In the genomic region with DNA sequence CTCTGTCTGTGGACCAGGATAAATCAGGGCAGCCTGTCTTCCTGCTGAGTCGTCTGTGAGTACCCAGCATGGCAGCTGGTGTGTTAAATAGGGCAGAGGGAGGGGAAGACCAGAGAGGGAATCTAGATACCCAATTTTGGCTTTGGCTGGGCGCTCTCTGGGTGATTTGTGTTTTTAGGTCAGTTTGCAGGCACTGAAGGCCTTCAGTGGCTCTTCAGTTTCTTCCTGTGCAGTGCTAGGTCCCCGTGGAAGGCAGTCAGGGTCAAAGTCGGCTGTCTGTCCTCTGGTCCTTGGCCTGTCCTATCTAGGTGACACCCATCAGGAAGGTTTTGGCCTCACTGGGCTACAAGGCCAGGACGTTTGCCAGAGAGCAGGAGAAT, we compare ENCODE assay signal across 18 mouse cellular contexts. TPM values are rescaled to one million over a fixed set of nuclear protein-coding genes. Genes with fewer than 3 reads are reported as not detected.
DNase-seq lines count a peak whose midpoint lies in the region; ATAC-seq and TF ChIP-seq lines count a peak whose summit lies in the region.
"Had no signal": no experiment of that assay in that cellular context is flagged by ENCODE, and none has a peak within 500 bp of the region (broad histone marks: within the 10 kb centered on the region; RNA-seq: fewer than 3 reads in every experiment).

No protein-coding gene starts in this region.

- TF ChIP-seq CTCF in liver, postnatal 0 days (IDR thresholded peaks at IDR 0.05; ENCODE audit: low read depth): no peak

- H3K4me1 ChIP-seq in liver, postnatal 0 days (ENCODE audit: insufficient read depth): peaks cover 41% of the 10 kb centered on the region
- H3K4me1 ChIP-seq in hindbrain, embryonic 10.5 days (replicated peaks): peaks cover 5% of the 10 kb centered on the region; the same call in 1 of the 2 replicates
- H3K4me1 ChIP-seq: embryonic facial prominence, embryonic 10.5 days; intestine, embryonic 15.5 days; neural tube, embryonic 12.5 days had no signal

- no peaks in the 10 kb centered on the region for H3K9me3 ChIP-seq in liver, postnatal 0 days (ENCODE audit: low read length)
- no peaks in the 10 kb centered on the region for H3K9me3 ChIP-seq in hindbrain, embryonic 10.5 days
- H3K9me3 ChIP-seq: embryonic facial prominence, embryonic 10.5 days; intestine, embryonic 15.5 days; neural tube, embryonic 12.5 days had no signal

- no peak for DNase-seq in frontal cortex, postnatal 14 days (ENCODE audit: low spot score in 2 of 2)
- peak; percentile 57 for DNase-seq in left cerebral cortex, postnatal 4 days
- no peak for DNase-seq in left cerebral cortex, postnatal 10 days (ENCODE audit: extremely low spot score in 1 of 2, low spot score in 2 of 2)
- DNase-seq in brain, adult 2 months (ENCODE audit: low read depth, low spot score): peak; percentile 98
- DNase-seq in liver, postnatal 0 days: no peak
- DNase-seq in hindbrain, embryonic 10.5 days (ENCODE audit: low spot score): no peak
- DNase-seq in ovary, postnatal 36 days (ENCODE audit: low spot score): no peak
- DNase-seq: gastrocnemius, postnatal 25 days had no signal

- no peak for TF ChIP-seq EP300 in liver, postnatal 0 days (IDR thresholded peaks at IDR 0.05; ENCODE audit: low read depth)

- no peak overlapping the region for H3K4me3 ChIP-seq in liver, postnatal 0 days (ENCODE audit: low read depth, low read length)
- H3K4me3 ChIP-seq in hindbrain, embryonic 10.5 days: no peak overlapping the region
- H3K4me3 ChIP-seq: embryonic facial prominence, embryonic 10.5 days; erythroblast, embryonic 14.5 days; heart, embryonic 13.5 days; intestine, embryonic 15.5 days; megakaryocyte, embryonic 14.5 days; neural tube, embryonic 12.5 days had no signal

- peak; percentile 90 for ATAC-seq in frontal cortex, adult (ENCODE audit: low TSS enrichment)
- no peak for ATAC-seq in liver, postnatal 0 days
- ATAC-seq: intestine, embryonic 15.5 days had no signal

- no peaks in the 10 kb centered on the region for H3K36me3 ChIP-seq in liver, postnatal 0 days (replicated peaks; ENCODE audit: insufficient read depth, low read length)
- H3K36me3 ChIP-seq in hindbrain, embryonic 10.5 days: no peaks in the 10 kb centered on the region
- H3K36me3 ChIP-seq: embryonic facial prominence, embryonic 10.5 days; heart, embryonic 13.5 days; intestine, embryonic 15.5 days; neural tube, embryonic 12.5 days had no signal

- intact Hi-C loops in left cerebral cortex, postnatal 4 days (cut with DNase I): loop anchor here (10.0 kb wide), 1 partner anchor 256 kb away; a partner anchor contains a TSS
- intact Hi-C loops in left cerebral cortex, postnatal 10 days (cut with DNase I): no loop called here

- H3K4me2 ChIP-seq in liver, postnatal 0 days (ENCODE audit: low read depth, low read length): 0 out of 2 replicates have a peak overlapping the region, but pooled peaks have one; percentile 11
- H3K4me2 ChIP-seq: heart, embryonic 13.5 days; intestine, embryonic 15.5 days; neural tube, embryonic 12.5 days had no signal

- WGBS in liver, postnatal 0 days (ENCODE audit: insufficient replicate concordance): 47% methylated on average over 5 of the region's 5 CpGs
- 74% methylated on average over 5 of the region's 5 CpGs for WGBS in hindbrain, embryonic 10.5 days

- H3K27me3 ChIP-seq in liver, postnatal 0 days (ENCODE audit: insufficient read depth, low read length): no peaks in the 10 kb centered on the region
- H3K27me3 ChIP-seq in hindbrain, embryonic 10.5 days (ENCODE audit: insufficient read depth, poor library complexity, severe bottlenecking): no peaks in the 10 kb centered on the region
- H3K27me3 ChIP-seq: heart, embryonic 13.5 days; intestine, embryonic 15.5 days; megakaryocyte, embryonic 14.5 days; neural tube, embryonic 12.5 days had no signal

- H3K9ac ChIP-seq in liver, postnatal 0 days (replicated peaks): peak overlapping the region; percentile 44
- H3K9ac ChIP-seq: forebrain, postnatal 0 days; heart, embryonic 13.5 days; intestine, embryonic 15.5 days; neural tube, embryonic 12.5 days had no signal

- peak overlapping the region; percentile 55 for H3K27ac ChIP-seq in liver, postnatal 0 days (ENCODE audit: low read depth)
- H3K27ac ChIP-seq in hindbrain, embryonic 10.5 days: no peak overlapping the region
- H3K27ac ChIP-seq: embryonic facial prominence, embryonic 10.5 days; heart, embryonic 13.5 days; intestine, embryonic 15.5 days; neural tube, embryonic 12.5 days had no signal

RNA-seq across cellular contexts. Expression of a gene that starts 21.4 kb away (rescaled TPM):
- not detected for total RNA-seq in left cerebral cortex, postnatal 4 days (2021)
- total RNA-seq in left cerebral cortex, postnatal 10 days (2021): under 1 TPM; 0.41 to 0.45 TPM
- polyA plus RNA-seq in liver, postnatal 0 days (2015; fragmentation: Nextera tagmentation; extraction: Ambion mirVana): 104 and 108 TPM in 2 replicates
- not detected in 2 replicates for polyA plus RNA-seq in hindbrain, embryonic 10.5 days (2016; fragmentation: Nextera tagmentation; extraction: Ambion mirVana)
- total RNA-seq: gastrocnemius, postnatal 25 days had no signal
- polyA plus RNA-seq: C2C12; embryonic facial prominence, embryonic 10.5 days; hindbrain, embryonic 11.5 days; neural tube, embryonic 12.5 days had no signal

Comparison
In these comparisons a context has a peak if more than half of its experiments do, and no peak if none do; other contexts are left out.
1. DNase-seq: peak in left cerebral cortex, postnatal 4 days (single experiment) and brain, adult 2 months (single experiment); none in frontal cortex, postnatal 14 days (0 of 2), left cerebral cortex, postnatal 10 days (0 of 2), liver, postnatal 0 days (single experiment), hindbrain, embryonic 10.5 days (single experiment) and ovary, postnatal 36 days (single experiment).